Mouse (Mus musculus): ENCODE results near the gene Neu4.
"Not testable (repeated sequence)": the region's sequence is repeated elsewhere in the genome, so short reads cannot be mapped to it uniquely, and the experiment has no call there.

- not testable (repeated sequence) for TF ChIP-seq CTCF, POLR2A (IDR thresholded peaks at IDR 0.05; ENCODE audit: extremely low read depth, insufficient read depth, low read length)
Observed at GRCm38 (mm10) chr1:93991491-93991890, 28.8 kb upstream of the Neu4 start.
